Mouse (Mus musculus): ENCODE measurements at regions not wholly inside any gene's neighbourhood (a gene's known extent, or its start where the extent isn't known, plus 50 kb on each side); places are given as distances from the start of the nearest gene placed in this dataset.

DNA sequence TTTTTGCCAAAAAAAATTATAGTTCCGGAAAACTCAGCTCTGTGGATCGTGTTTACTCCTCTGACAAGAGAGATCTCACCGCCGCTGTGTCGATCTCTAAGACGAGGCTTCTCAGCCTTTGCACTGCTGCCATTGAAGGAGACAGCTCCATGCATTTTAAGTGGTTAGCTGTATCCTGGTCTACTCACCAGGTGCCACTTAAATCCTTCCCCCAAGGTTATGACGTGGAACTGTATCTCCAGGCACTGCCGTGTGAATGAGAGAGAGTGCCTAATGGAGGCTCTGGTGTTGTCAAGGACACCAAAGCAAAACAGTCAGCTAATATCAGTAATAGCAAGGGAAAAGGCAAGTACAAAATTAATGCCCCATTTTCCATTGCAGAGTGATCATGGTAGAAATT lies 132.6 kb upstream of the Klf7 start:
- TF ChIP-seq CTCF (IDR thresholded peaks at IDR 0.05; ENCODE audit: low read depth) (no peak), EP300 (IDR thresholded peaks at IDR 0.05; ENCODE audit: low read depth) (no peak)
